Mouse (Mus musculus) liver, postnatal 0 days (tissue): ENCODE data around the gene Meioc.

Source experiments
- CTCF ChIP-seq: sonication (generic); IDR thresholded peaks from 2 replicates; pipeline ENCODE4 v1.5.1; 2016; ENCODE audit warnings: antibody characterized with exemption, low read depth
- EP300 ChIP-seq: IDR thresholded peaks from 2 replicates; pipeline ENCODE4 v1.6.1; 2016; ENCODE audit warnings: antibody characterized with exemption, low read depth, mild to moderate bottlenecking

GRCm38 (mm10) chr11:102656931-102657330 lies 6.6 kb upstream of the Meioc start:
- TF ChIP-seq CTCF (no peak; the same call in 1 of the 2 replicates), EP300 (no peak)
